Mouse (Mus musculus) midbrain, embryonic 14.5 days (tissue): ENCODE data around the gene Slc7a5. TPM values are rescaled to one million over a fixed set of nuclear protein-coding genes. Genes with fewer than 3 reads are reported as not detected.
A peak's percentile ranks its signal among the peaks of the same experiment; 100 is the strongest.

Experiments used
- ATAC-seq: fragments of 200-750 bp; cut with Nextera tagmentation; 2 replicates; pipeline ENCODE4 v1.8.0; 2017; ENCODE audit warnings: moderate number of reproducible peaks, moderate library complexity; ENCODE audit not compliant: low FRiP score, low TSS enrichment
- DNase-seq: peaks from one replicate; pipeline ENCODE4 v3.0.0-alpha.2; 2015
- H3K27ac ChIP-seq: fragments of 300-500 bp; sonication (generic); replicated peaks from 2 replicates; pipeline ENCODE4 v1.5.1; 2014; ENCODE audit warnings: mild to moderate bottlenecking, low read depth, low read length, moderate library complexity
- H3K27me3 ChIP-seq: fragments of 300-500 bp; sonication (generic); 2 replicates; pipeline ENCODE4 v1.6.1; 2014; ENCODE audit warnings: low read length, control low read depth, mixed read lengths; ENCODE audit not compliant: control insufficient read depth, insufficient read depth
- H3K36me3 ChIP-seq: fragments of 300-500 bp; sonication (generic); 2 replicates; pipeline ENCODE4 v1.6.1; 2014; ENCODE audit warnings: low read length, control low read depth; ENCODE audit not compliant: control insufficient read depth, insufficient read depth
- H3K4me1 ChIP-seq: fragments of 300-500 bp; sonication (generic); 2 replicates; pipeline ENCODE4 v1.6.1; 2014; ENCODE audit warnings: mild to moderate bottlenecking, antibody characterized with exemption, low read length, control low read depth; ENCODE audit not compliant: control insufficient read depth, insufficient read depth
- H3K4me2 ChIP-seq: fragments of 300-500 bp; sonication (generic); 2 replicates; pipeline ENCODE4 v1.6.1; 2014; ENCODE audit warnings: mild to moderate bottlenecking, low read length, moderate library complexity
- H3K4me3 ChIP-seq: fragments of 300-500 bp; sonication (generic); replicated peaks from 2 replicates; pipeline ENCODE4 v1.5.1; 2014; ENCODE audit warnings: low read depth, low read length
- H3K9ac ChIP-seq: fragments of 300-500 bp; sonication (generic); replicated peaks from 2 replicates; pipeline ENCODE4 v1.6.1; 2014; ENCODE audit warnings: mild to moderate bottlenecking, low read length, moderate library complexity
- H3K9me3 ChIP-seq: fragments of 300-500 bp; sonication (generic); 2 replicates; pipeline ENCODE4 v1.6.1; 2016; ENCODE audit warnings: low read length, control low read depth, mixed read lengths; ENCODE audit not compliant: control insufficient read depth
- WGBS: fragments of 180-500 bp; shearing (Covaris S2); extraction: QIAGEN DNeasy Blood & Tissue Kit; methylation state at CpG from one replicate; pipeline ENCODE4 v1.1.7; 2014; 5-methylcytosine and 5-hydroxymethylcytosine counted together
- polyA plus RNA-seq: library from polyadenylated mRNA; unstranded; fragments of >200 nt; fragmentation: Nextera tagmentation; extraction: Ambion mirVana; gene quantifications from 2 replicates; pipeline ENCODE4 v1.2.1, GENCODE M21; 2014

The Slc7a5 gene
- polyA plus RNA-seq, 1 experiment from 2014 or later: 54.0 TPM

DNA sequence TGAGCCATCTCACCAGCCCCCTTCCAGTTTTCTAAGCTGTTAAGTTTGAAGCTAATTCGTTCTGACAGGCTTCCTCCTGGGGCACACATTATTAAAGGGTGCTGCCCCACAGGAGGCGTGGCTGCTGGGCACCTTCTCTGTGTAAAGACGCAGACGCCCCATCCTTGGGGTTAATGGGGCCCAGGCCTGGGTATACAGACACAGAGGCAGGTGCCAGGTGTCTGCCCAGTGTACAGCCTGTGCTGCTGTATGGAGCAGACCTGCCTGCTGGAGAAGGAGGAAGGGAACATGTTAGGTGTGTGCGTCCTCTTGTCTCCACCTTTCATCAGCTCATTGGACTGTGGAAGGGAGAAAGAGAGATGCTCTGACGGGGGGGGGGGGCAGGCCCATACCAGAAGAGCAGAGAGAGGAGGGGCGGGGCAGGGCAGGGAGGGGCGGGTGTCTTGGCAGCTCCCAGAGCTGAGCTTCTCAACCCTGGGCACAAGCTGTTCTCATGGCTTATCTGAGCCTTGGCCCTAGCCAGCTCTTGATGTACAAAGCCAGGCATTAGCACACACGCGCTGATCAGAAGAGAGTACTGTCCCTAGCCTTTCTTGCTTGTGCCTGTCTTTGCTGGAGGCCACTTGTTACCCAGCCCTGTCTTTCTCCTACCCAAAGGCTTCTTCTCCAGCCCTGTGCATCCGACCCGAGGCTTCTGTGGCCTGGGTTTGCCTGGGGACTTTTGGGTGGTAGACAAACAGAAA lies 45.5 kb downstream of the Slc7a5 start:
- no peak overlapping the region for H3K27ac ChIP-seq
- 72% methylated on average over 11 of the region's 12 CpGs for whole genome bisulfite sequencing
- no peaks in the 10 kb centered on the region for H3K9me3 ChIP-seq
- ATAC-seq: no peak
- no peaks in the 10 kb centered on the region for H3K27me3 ChIP-seq
- H3K4me2 ChIP-seq: no peak overlapping the region
- no peak for DNase-seq
- 0 out of 2 replicates have a peak, but pooled peaks cover 3% of the 10 kb centered on the region for H3K4me1 ChIP-seq
- H3K36me3 ChIP-seq: no peaks in the 10 kb centered on the region
- no peak overlapping the region for H3K4me3 ChIP-seq
- H3K9ac ChIP-seq: no peak overlapping the region

DNA sequence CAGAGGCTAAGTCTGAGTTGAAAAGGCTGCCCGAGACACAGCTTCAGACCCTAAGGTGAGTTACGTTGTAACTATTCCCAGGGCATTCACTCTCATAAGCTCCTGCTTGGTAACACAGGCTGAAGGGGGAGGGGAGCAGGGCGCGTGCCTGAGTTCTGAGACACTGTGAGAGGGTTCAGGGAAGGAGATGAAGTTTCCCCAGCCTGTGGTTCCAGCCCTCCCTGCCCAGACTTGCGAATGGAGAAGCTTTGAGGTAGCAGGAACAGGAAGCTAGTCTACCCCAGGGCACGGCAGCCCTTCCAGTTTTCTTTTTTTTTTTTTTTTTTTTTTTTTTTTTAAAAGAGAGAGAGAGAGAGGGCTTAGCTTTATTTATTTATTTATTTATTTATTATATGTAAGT lies 46.2 kb downstream of the Slc7a5 start:
- no peaks in the 10 kb centered on the region for H3K27me3 ChIP-seq
- WGBS: 51% methylated on average over 6 of the region's 6 CpGs
- ATAC-seq (no peak), DNase-seq (no peak)
- H3K36me3 ChIP-seq: no peaks in the 10 kb centered on the region
- H3K4me1 ChIP-seq: 0 out of 2 replicates have a peak, but pooled peaks cover 3% of the 10 kb centered on the region
- H3K9me3 ChIP-seq: no peaks in the 10 kb centered on the region
- no peak overlapping the region for H3K27ac ChIP-seq
- H3K4me2 ChIP-seq: no peak overlapping the region
- no peak overlapping the region for H3K9ac ChIP-seq
- no peak overlapping the region for H3K4me3 ChIP-seq

DNA sequence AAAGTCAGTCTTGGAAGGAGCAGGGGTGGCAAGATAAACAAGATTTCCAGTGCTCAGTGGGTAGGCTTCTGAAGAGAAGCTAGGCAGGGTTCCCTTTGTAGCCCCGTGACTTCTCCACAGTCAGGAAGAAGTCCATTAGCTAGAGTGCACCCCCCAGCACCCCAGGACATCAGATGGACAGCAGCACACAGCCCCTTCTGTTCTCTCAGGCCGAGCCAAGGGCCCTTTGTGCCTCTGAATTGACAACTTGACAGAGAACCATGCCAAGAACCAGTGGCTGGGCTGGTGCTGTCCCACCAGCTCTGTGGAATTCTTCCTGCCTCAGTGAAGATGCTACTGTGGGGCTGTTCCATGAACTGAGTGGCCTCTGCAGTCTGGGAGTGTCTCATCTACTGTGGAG lies 49.7 kb downstream of the Slc7a5 start:
- ATAC-seq (no peak), DNase-seq (no peak)
- 0 out of 2 replicates have a peak, but pooled peaks cover 3% of the 10 kb centered on the region for H3K4me1 ChIP-seq
- no peaks in the 10 kb centered on the region for H3K36me3 ChIP-seq
- H3K27ac ChIP-seq: no peak overlapping the region
- no peak overlapping the region for H3K4me2 ChIP-seq
- H3K9me3 ChIP-seq: no peaks in the 10 kb centered on the region
- 46% methylated on average over 2 of the region's 2 CpGs for WGBS
- no peaks in the 10 kb centered on the region for H3K27me3 ChIP-seq
- H3K4me3 ChIP-seq: no peak overlapping the region
- no peak overlapping the region for H3K9ac ChIP-seq

DNA sequence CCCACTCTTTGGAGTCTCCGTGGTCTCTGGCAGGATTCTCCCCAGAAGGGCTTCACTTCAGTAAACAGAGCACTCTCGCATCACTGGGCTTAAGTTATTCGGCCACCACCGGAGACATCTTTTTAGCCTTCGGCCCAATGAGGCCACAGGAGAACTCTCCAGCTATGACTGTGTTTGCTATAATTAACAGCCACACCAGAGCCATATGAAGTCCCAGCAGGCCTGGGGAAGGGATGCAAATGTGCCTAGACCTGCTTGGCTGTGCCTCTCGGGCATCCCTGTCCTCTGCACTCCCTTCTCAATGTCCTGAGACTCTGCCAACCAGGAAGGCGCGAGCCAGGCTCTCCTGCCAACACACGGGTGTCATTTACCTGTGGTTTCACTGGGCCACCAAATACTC lies 50.2 kb downstream of the Slc7a5 start:
- H3K4me1 ChIP-seq: 0 out of 2 replicates have a peak, but pooled peaks cover 3% of the 10 kb centered on the region
- ATAC-seq: no peak
- no peak overlapping the region for H3K27ac ChIP-seq
- no peak overlapping the region for H3K9ac ChIP-seq
- no peaks in the 10 kb centered on the region for H3K9me3 ChIP-seq
- no peaks in the 10 kb centered on the region for H3K27me3 ChIP-seq
- H3K4me3 ChIP-seq: no peak overlapping the region
- H3K4me2 ChIP-seq: no peak overlapping the region
- no peak for DNase-seq
- 46% methylated on average over 9 of the region's 9 CpGs for WGBS
- H3K36me3 ChIP-seq: no peaks in the 10 kb centered on the region

DNA sequence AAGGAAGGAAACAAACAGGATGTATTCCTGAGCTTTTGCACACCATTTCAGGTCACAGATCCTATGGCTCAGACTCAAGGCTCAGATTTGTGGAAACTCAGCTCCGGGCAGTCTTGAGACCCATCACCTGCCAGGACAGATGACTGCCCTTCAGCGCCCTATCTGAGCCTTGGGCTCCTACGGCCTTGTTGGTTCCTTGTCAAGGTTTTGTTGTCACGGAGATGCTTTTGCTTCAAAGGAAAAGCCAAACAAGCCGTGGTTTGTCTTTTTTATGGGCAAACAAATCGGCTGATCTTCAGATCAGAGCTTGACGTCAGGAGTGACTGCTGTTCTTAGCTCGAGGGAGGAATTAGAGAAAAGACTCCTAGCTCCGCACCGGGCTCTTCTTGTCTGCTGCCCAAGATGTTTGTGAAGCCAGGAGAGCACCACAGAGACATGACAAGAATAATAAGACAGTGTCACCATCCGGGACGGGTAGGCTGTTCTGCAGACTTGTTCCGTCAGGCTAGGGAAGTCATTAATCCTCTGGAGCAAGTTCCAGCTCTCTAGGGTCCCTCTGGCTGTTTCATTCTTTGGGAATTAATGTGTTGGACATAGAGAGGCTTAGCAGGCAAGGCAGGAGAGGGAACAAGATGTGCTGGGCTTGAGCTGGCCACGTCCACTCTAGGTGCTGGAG lies 51.3 kb downstream of the Slc7a5 start:
- Histone ChIP-seq H3K36me3 (no peaks in the 10 kb centered on the region), H3K27ac (no peak overlapping the region), H3K4me2 (no peak overlapping the region), H3K4me3 (no peak overlapping the region), H3K9ac (no peak overlapping the region), H3K9me3 (no peaks in the 10 kb centered on the region), H3K4me1 (peaks cover 7% of the 10 kb centered on the region; the same call in 1 of the 2 replicates), H3K27me3 (no peaks in the 10 kb centered on the region)
- 79% methylated on average over 14 of the region's 14 CpGs for WGBS
- ATAC-seq (no peak), DNase-seq (no peak)

DNA sequence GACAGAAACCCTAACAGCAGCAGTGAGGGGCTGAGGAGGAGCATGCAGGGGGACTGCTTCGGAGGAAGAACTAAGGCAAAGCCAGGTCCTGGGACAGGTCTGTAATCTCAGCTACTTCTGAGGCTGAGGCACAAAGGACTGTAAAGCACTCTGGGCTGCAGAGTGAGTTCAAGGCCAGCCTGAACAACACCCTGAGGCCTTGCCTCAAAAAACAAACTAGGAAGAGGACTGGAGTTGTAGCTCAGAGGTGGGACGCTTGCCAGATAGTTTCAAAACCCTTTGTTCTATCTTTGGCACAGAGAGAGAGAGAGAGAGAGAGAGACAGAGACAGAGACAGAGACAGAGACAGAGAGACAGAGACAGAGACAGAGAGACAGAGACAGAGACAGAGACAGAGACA lies 53.9 kb downstream of the Slc7a5 start:
- Histone ChIP-seq H3K4me2 (no peak overlapping the region), H3K4me1 (peaks cover 8% of the 10 kb centered on the region; the same call in 1 of the 2 replicates), H3K9me3 (no peaks in the 10 kb centered on the region), H3K4me3 (no peak overlapping the region), H3K36me3 (no peaks in the 10 kb centered on the region), H3K9ac (no peak overlapping the region), H3K27ac (no peak overlapping the region), H3K27me3 (no peaks in the 10 kb centered on the region)
- DNase-seq (no peak), ATAC-seq (no peak)
- 82% methylated on average over 2 of the region's 2 CpGs for WGBS

DNA sequence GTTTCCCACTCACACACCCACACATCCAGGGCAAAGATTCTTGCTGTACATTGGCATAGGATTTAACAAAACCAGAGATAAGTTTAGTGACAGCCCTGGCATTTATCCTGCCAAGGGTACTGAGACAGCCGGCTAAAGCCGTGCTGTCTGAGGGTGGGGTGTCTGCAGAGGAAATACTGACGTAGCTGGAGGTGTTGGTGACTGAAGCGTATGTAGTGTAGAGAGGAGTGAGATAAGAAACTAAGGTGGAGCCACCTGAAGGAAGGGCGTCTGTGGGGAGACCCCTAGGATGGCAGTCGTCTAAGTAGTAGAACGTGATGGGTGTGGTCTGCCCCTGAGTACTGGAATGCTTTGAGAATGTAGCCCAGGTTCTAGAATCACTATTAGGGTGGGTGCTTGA lies 55.0 kb downstream of the Slc7a5 start:
- peaks cover 7% of the 10 kb centered on the region; the same call in 1 of the 2 replicates for H3K4me1 ChIP-seq
- WGBS: 67% methylated on average over 7 of the region's 7 CpGs
- no peaks in the 10 kb centered on the region for H3K9me3 ChIP-seq
- no peaks in the 10 kb centered on the region for H3K36me3 ChIP-seq
- DNase-seq (no peak), ATAC-seq (no peak)
- no peak overlapping the region for H3K4me2 ChIP-seq
- no peak overlapping the region for H3K4me3 ChIP-seq
- H3K9ac ChIP-seq: no peak overlapping the region
- no peaks in the 10 kb centered on the region for H3K27me3 ChIP-seq
- H3K27ac ChIP-seq: no peak overlapping the region

DNA sequence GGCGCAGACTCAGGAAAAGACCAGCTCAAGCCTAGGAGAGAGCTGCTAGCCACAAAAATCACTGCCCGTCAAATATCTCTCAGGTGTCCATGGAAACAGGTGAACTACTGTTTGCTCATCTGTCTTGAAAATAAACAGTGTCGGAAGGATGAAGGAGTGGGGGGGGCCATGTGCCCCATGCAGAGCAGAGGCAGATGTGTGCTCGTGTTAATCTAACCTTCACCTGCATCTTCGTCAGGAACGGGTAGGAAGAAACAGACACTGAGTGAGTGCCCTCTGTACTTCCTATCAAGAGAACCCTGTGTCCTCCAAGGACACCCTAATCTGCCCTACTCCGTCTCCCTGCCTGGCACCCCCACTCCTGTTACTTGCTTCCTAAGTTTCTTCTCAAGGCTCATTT lies 55.8 kb downstream of the Slc7a5 start:
- WGBS: 41% methylated on average over 7 of the region's 7 CpGs
- H3K27ac ChIP-seq: no peak overlapping the region
- H3K9ac ChIP-seq: 0 out of 2 replicates have a peak overlapping the region, but pooled peaks have one; percentile 30
- no peaks in the 10 kb centered on the region for H3K36me3 ChIP-seq
- peaks cover 6% of the 10 kb centered on the region; the same call in 1 of the 2 replicates for H3K4me1 ChIP-seq
- no peak overlapping the region for H3K4me2 ChIP-seq
- no peak overlapping the region for H3K4me3 ChIP-seq
- ATAC-seq (no peak), DNase-seq (no peak)
- no peaks in the 10 kb centered on the region for H3K9me3 ChIP-seq
- no peaks in the 10 kb centered on the region for H3K27me3 ChIP-seq
